Mouse (Mus musculus) mouse embryonic stem cell (cell line): ENCODE data around the gene Slc9a9.

ENCODE experiments used
- in situ Hi-C, 2 experiments: fragments of 300-500 bp; cut with MboI; formaldehyde crosslinking; loops; 1 replicate in 1 of 2; 3 replicates in 1 of 2; pipeline ENCODE4 v1.14.3; 2019 to 2020; ENCODE audit warnings: low sequenced_read_pairs in 2 of 2, low pct_unique_long_range_greater_than_20kb in 1 of 2, mixed read lengths in 1 of 2; ENCODE audit not compliant: unreplicated experiment in 1 of 2

The Slc9a9 gene

GRCm38 (mm10) chr9:95266924-95267323, 597.2 kb downstream of the Slc9a9 start:
- in situ Hi-C loops = no loop called here

GRCm38 (mm10) chr9:95279590-95280344, 610.1 kb downstream of the Slc9a9 start:
- in situ Hi-C loops = no loop called here
